Mouse (Mus musculus) embryonic facial prominence, embryonic 14.5 days (tissue): Measurements from ENCODE around the gene Gnaz. TPM values are rescaled to one million over a fixed set of nuclear protein-coding genes. Genes with fewer than 3 reads are reported as not detected.

ENCODE experiments used
- ATAC-seq: fragments of 200-750 bp; cut with Nextera tagmentation; 2 replicates; pipeline ENCODE4 v1.8.0; 2017; ENCODE audit warnings: low read depth, moderate number of reproducible peaks, moderate TSS enrichment
- DNase-seq: peaks from one replicate; pipeline ENCODE4 v3.0.0-alpha.2; 2015; ENCODE audit warnings: low spot score
- H3K27ac ChIP-seq: fragments of 300-500 bp; sonication (generic); replicated peaks from 2 replicates; pipeline ENCODE4 v1.5.1; 2014; ENCODE audit warnings: low read depth, mild to moderate bottlenecking, low read length, moderate library complexity
- H3K27me3 ChIP-seq: fragments of 300-500 bp; sonication (generic); replicated peaks from 2 replicates; pipeline ENCODE4 v1.6.1; 2014; ENCODE audit warnings: low read length; ENCODE audit not compliant: control insufficient read depth, insufficient read depth
- H3K36me3 ChIP-seq: fragments of 300-500 bp; sonication (generic); 2 replicates; pipeline ENCODE4 v1.6.1; 2014; ENCODE audit warnings: low read length, mixed read lengths; ENCODE audit not compliant: control insufficient read depth, insufficient read depth
- H3K4me1 ChIP-seq: fragments of 300-500 bp; sonication (generic); 2 replicates; pipeline ENCODE4 v1.6.1; 2014; ENCODE audit warnings: antibody characterized with exemption, low read length; ENCODE audit not compliant: control insufficient read depth, insufficient read depth
- H3K4me2 ChIP-seq: fragments of 300-500 bp; sonication (generic); 2 replicates; pipeline ENCODE4 v1.6.1; 2014; ENCODE audit warnings: low read depth, mild to moderate bottlenecking, low read length, moderate library complexity, mixed read lengths
- H3K4me3 ChIP-seq: fragments of 300-500 bp; sonication (generic); 2 replicates; pipeline ENCODE4 v1.5.1; 2014; ENCODE audit warnings: low read depth, mild to moderate bottlenecking, low read length
- H3K9ac ChIP-seq: fragments of 300-500 bp; sonication (generic); 2 replicates; pipeline ENCODE4 v1.6.1; 2014; ENCODE audit warnings: low read depth, mild to moderate bottlenecking, low read length, moderate library complexity, mixed read lengths
- H3K9me3 ChIP-seq: fragments of 300-500 bp; sonication (generic); 2 replicates; pipeline ENCODE4 v1.6.1; 2016; ENCODE audit warnings: low read length; ENCODE audit not compliant: control insufficient read depth
- WGBS: fragments of 180-500 bp; shearing (Covaris S2); extraction: QIAGEN DNeasy Blood & Tissue Kit; methylation state at CpG from one replicate; pipeline ENCODE4 v1.1.7; 2014; 5-methylcytosine and 5-hydroxymethylcytosine counted together
- polyA plus RNA-seq: library from polyadenylated mRNA; unstranded; fragments of >200 nt; fragmentation: Nextera tagmentation; extraction: Ambion mirVana; gene quantifications from 2 replicates; pipeline ENCODE4 v1.2.1, GENCODE M21; 2014

The Gnaz gene
- 3.8 and 4.2 TPM in 2 replicates for polyA plus RNA-seq

GRCm38 (mm10) chr10:74966850-74967451 lies at the start of gene Gnaz:
Gene Gnaz (plus strand): TSS chr10:74967177.
- peak; percentile 99 for ATAC-seq
- under 1% methylated on average over 15 of the region's 83 CpGs for WGBS
- no peaks in the 10 kb centered on the region for H3K4me1 ChIP-seq
- DNase-seq = peak; percentile 99
- no peaks in the 10 kb centered on the region for H3K36me3 ChIP-seq
- peaks cover 10% of the 10 kb centered on the region; the same call in 1 of the 2 replicates for H3K27me3 ChIP-seq
- H3K4me3 ChIP-seq = peak within 1 kb of the TSS; percentile 66
- H3K9me3 ChIP-seq = no peaks in the 10 kb centered on the region
- peak within 1 kb of the TSS; percentile 64 for H3K9ac ChIP-seq
- no peak within 1 kb of the TSS for H3K27ac ChIP-seq
- H3K4me2 ChIP-seq = peak within 1 kb of the TSS; percentile 99

- 22% methylated on average over 5 of the region's 5 CpGs for WGBS
- H3K36me3 ChIP-seq = no peaks in the 10 kb centered on the region
- no peaks in the 10 kb centered on the region for H3K4me1 ChIP-seq
- no peak overlapping the region for H3K27ac ChIP-seq
- no peak overlapping the region for H3K4me2 ChIP-seq
- no peak for ATAC-seq
- H3K4me3 ChIP-seq = no peak overlapping the region
- H3K27me3 ChIP-seq = no peaks in the 10 kb centered on the region
- H3K9ac ChIP-seq = no peak overlapping the region
- DNase-seq = no peak
- H3K9me3 ChIP-seq = no peaks in the 10 kb centered on the region
These were observed 47.7 kb upstream of the Gnaz start for GRCm38 (mm10) chr10:74919277-74919676.

- no peaks in the 10 kb centered on the region for H3K36me3 ChIP-seq
- no peaks in the 10 kb centered on the region for H3K9me3 ChIP-seq
- no peaks in the 10 kb centered on the region for H3K4me1 ChIP-seq
- no peaks in the 10 kb centered on the region for H3K27me3 ChIP-seq
- 42% methylated on average over 17 of the region's 17 CpGs for WGBS
- no peak overlapping the region for H3K27ac ChIP-seq
- H3K4me2 ChIP-seq = no peak overlapping the region
- no peak overlapping the region for H3K4me3 ChIP-seq
- no peak overlapping the region for H3K9ac ChIP-seq
- peak; percentile 86 for DNase-seq
- ATAC-seq = peak; percentile 76
These were observed 46.0 kb upstream of the Gnaz start for GRCm38 (mm10) chr10:74920853-74921567.

- 81% methylated on average over 11 of the region's 11 CpGs for WGBS
- no peaks in the 10 kb centered on the region for H3K9me3 ChIP-seq
- no peak overlapping the region for H3K4me2 ChIP-seq
- ATAC-seq (no peak), DNase-seq (no peak)
- H3K27me3 ChIP-seq = no peaks in the 10 kb centered on the region
- no peaks in the 10 kb centered on the region for H3K4me1 ChIP-seq
- H3K9ac ChIP-seq = no peak overlapping the region
- no peak overlapping the region for H3K27ac ChIP-seq
- no peaks in the 10 kb centered on the region for H3K36me3 ChIP-seq
- no peak overlapping the region for H3K4me3 ChIP-seq
These were observed 45.4 kb upstream of the Gnaz start for GRCm38 (mm10) chr10:74921614-74922013.

- H3K36me3 ChIP-seq = no peaks in the 10 kb centered on the region
- H3K4me1 ChIP-seq = no peaks in the 10 kb centered on the region
- no peak overlapping the region for H3K9ac ChIP-seq
- no peak for DNase-seq
- H3K27me3 ChIP-seq = no peaks in the 10 kb centered on the region
- no peak overlapping the region for H3K4me3 ChIP-seq
- WGBS = 59% methylated on average over 6 of the region's 6 CpGs
- ATAC-seq = peak; percentile 13; the same call in 1 of the 2 replicates
- H3K9me3 ChIP-seq = no peaks in the 10 kb centered on the region
- no peak overlapping the region for H3K4me2 ChIP-seq
- no peak overlapping the region for H3K27ac ChIP-seq
These were observed 44.2 kb upstream of the Gnaz start for GRCm38 (mm10) chr10:74922763-74923162.

GRCm38 (mm10) chr10:74924274-74924673 lies 42.7 kb upstream of the Gnaz start:
- H3K4me1 ChIP-seq = no peaks in the 10 kb centered on the region
- no peak overlapping the region for H3K4me3 ChIP-seq
- no peak for ATAC-seq
- DNase-seq = no peak
- no peaks in the 10 kb centered on the region for H3K36me3 ChIP-seq
- no peak overlapping the region for H3K9ac ChIP-seq
- H3K9me3 ChIP-seq = no peaks in the 10 kb centered on the region
- H3K27me3 ChIP-seq = no peaks in the 10 kb centered on the region
- H3K4me2 ChIP-seq = no peak overlapping the region
- WGBS = 92% methylated on average over 14 of the region's 14 CpGs
- H3K27ac ChIP-seq = no peak overlapping the region

- Histone ChIP-seq H3K9me3 (no peaks in the 10 kb centered on the region), H3K4me3 (no peak overlapping the region; the same call in 1 of the 2 replicates), H3K4me2 (peak overlapping the region; percentile 44), H3K9ac (0 out of 2 replicates have a peak overlapping the region, but pooled peaks have one; percentile 25), H3K27ac (no peak overlapping the region), H3K4me1 (no peaks in the 10 kb centered on the region), H3K36me3 (no peaks in the 10 kb centered on the region), H3K27me3 (no peaks in the 10 kb centered on the region)
- 12% methylated on average over 21 of the region's 21 CpGs for WGBS
- ATAC-seq = no peak
- DNase-seq = peak; percentile 49
These were observed 41.7 kb upstream of the Gnaz start for GRCm38 (mm10) chr10:74925324-74925723.

GRCm38 (mm10) chr10:74928276-74928675 lies 38.7 kb upstream of the Gnaz start:
- H3K4me2 ChIP-seq = no peak overlapping the region
- no peak for DNase-seq
- WGBS = 74% methylated on average over 7 of the region's 7 CpGs

More at GRCm38 (mm10) chr10:74928276-74928675, 38.7 kb upstream of the Gnaz start:
- no peak overlapping the region for H3K9ac ChIP-seq
- H3K27ac ChIP-seq = no peak overlapping the region
- no peak overlapping the region for H3K4me3 ChIP-seq
- ATAC-seq = no peak
- H3K27me3 ChIP-seq = no peaks in the 10 kb centered on the region
- H3K9me3 ChIP-seq = no peaks in the 10 kb centered on the region
- no peaks in the 10 kb centered on the region for H3K36me3 ChIP-seq
- H3K4me1 ChIP-seq = no peaks in the 10 kb centered on the region
